Mouse (Mus musculus): ENCODE data around the gene Lims1. TPM values are rescaled to one million over a fixed set of nuclear protein-coding genes. Genes with fewer than 3 reads are reported as not detected.

The Lims1 gene
- total RNA-seq, 2 experiments from 2014 or later: 37.5 to 80.5 TPM

GRCm38 (mm10) chr10:58379699-58380098 lies 56.4 kb downstream of the Lims1 start:
- no peak for ATAC-seq (replicated peaks; ENCODE audit: low FRiP score, poor library complexity, severe bottlenecking)

DNA sequence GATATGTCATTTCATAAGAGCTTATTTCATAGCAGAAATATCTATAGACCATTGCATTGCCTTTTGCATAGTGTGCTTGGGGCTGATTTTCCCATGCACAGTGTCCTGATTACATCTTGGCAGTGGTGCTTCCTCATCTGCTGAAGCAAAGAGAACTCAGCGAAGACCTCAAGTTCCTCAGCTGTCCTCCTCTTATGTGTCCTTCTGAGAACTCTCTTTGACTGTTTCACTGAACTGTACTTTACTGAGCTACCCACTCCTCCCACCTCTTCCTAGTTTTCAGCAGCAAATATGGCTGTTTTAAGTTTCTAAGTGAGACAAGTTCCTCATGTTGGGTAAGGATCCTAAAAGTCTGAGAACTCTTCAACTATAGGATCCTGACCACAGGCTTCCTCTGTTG lies 58.6 kb downstream of the Lims1 start:
- no peak for ATAC-seq (replicated peaks; ENCODE audit: low FRiP score, poor library complexity, severe bottlenecking)

- ATAC-seq (replicated peaks; ENCODE audit: low FRiP score, poor library complexity, severe bottlenecking): no peak
Observed at GRCm38 (mm10) chr10:58382621-58383101, 59.4 kb downstream of the Lims1 start.

GRCm38 (mm10) chr10:58383282-58383681 lies 60.0 kb downstream of the Lims1 start:
- ATAC-seq (replicated peaks; ENCODE audit: low FRiP score, poor library complexity, severe bottlenecking): no peak

GRCm38 (mm10) chr10:58383761-58384160 lies 60.5 kb downstream of the Lims1 start:
- no peak for ATAC-seq (replicated peaks; ENCODE audit: low FRiP score, poor library complexity, severe bottlenecking)

GRCm38 (mm10) chr10:58385629-58386028 lies 62.4 kb downstream of the Lims1 start:
- no peak for ATAC-seq (replicated peaks; ENCODE audit: low FRiP score, poor library complexity, severe bottlenecking)

- ATAC-seq (replicated peaks; ENCODE audit: low FRiP score, poor library complexity, severe bottlenecking): no peak
Observed at GRCm38 (mm10) chr10:58386997-58387396, 63.7 kb downstream of the Lims1 start.

- no peak for ATAC-seq (replicated peaks; ENCODE audit: low FRiP score, poor library complexity, severe bottlenecking)
Observed at GRCm38 (mm10) chr10:58388648-58389047, 65.4 kb downstream of the Lims1 start.

- no peak for ATAC-seq (replicated peaks; ENCODE audit: low FRiP score, poor library complexity, severe bottlenecking)
Observed at GRCm38 (mm10) chr10:58389151-58389550, 65.9 kb downstream of the Lims1 start.

- no peak for ATAC-seq (replicated peaks; ENCODE audit: low FRiP score, poor library complexity, severe bottlenecking)
Observed at GRCm38 (mm10) chr10:58392435-58392834, 69.2 kb downstream of the Lims1 start.

- peak; percentile 45; the same call in 1 of the 2 replicates for ATAC-seq (replicated peaks; ENCODE audit: low FRiP score, poor library complexity, severe bottlenecking)
Observed at GRCm38 (mm10) chr10:58393026-58394014, 70.1 kb downstream of the Lims1 start.

- no peak for ATAC-seq (replicated peaks; ENCODE audit: low FRiP score, poor library complexity, severe bottlenecking)
Observed at GRCm38 (mm10) chr10:58394170-58394569, 70.9 kb downstream of the Lims1 start.

DNA sequence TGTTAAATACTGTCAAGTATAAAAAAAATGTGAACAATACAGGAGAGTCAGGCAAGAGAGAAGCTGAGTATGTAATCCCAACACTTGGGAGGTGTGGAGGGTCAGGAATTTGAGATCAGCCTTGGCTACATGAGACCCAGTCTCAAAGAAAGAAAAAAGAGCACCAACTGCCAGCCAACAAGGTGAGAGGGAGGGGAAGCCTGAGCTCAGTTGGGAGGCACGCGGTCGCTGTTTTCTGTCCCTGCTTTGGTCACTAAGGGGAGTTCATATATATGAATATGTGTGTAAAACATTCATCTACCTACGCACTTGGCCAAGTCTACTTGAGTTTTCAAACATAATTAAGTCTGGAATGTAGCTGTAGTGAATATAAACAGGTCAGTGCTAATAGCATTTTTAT lies 72.0 kb downstream of the Lims1 start:
- no peak for ATAC-seq (replicated peaks; ENCODE audit: low FRiP score, poor library complexity, severe bottlenecking)

- no peak for ATAC-seq (replicated peaks; ENCODE audit: low FRiP score, poor library complexity, severe bottlenecking)
Observed at GRCm38 (mm10) chr10:58395723-58396122, 72.5 kb downstream of the Lims1 start.

DNA sequence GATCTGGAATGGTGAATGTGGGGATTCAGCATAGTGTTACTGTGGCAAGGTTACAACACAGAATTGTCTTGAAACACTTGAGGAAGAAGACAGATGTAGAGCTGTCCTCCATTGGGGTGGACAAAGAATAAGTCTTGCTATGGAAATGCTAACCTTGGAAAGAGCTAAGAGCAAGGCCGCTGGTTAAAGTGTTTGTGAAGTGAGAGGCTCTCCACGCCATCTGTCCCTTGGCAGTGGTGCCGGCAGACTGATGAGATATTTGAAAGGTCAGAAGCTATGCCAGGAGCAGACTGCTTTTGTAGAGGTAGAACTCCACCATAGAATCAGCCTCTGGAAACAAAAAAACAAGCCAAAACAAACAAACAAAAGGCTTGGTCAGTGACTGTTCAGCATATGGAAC lies 73.3 kb downstream of the Lims1 start:
- no peak for ATAC-seq (replicated peaks; ENCODE audit: low FRiP score, poor library complexity, severe bottlenecking)

DNA sequence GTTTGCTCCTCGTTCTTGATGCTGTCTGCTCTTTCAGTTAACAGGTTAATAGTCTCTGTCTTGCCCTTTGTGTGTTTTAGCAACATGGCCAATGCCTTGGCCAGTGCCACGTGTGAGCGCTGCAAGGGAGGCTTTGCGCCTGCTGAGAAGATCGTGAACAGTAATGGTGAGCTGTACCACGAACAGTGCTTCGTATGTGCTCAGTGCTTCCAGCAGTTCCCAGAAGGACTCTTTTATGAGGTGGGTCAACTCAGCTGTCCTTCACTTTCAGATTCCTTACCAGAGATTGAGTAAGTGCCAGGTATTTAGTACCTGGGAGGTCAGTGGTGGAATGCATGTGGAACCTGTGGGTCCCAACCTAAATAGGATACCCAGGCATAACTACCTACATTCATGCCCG lies 75.7 kb downstream of the Lims1 start:
- no peak for ATAC-seq (replicated peaks; ENCODE audit: low FRiP score, poor library complexity, severe bottlenecking)

- ATAC-seq (replicated peaks; ENCODE audit: low FRiP score, poor library complexity, severe bottlenecking): no peak
Observed at GRCm38 (mm10) chr10:58401838-58402237, 78.6 kb downstream of the Lims1 start.

GRCm38 (mm10) chr10:58404639-58405038 lies 81.4 kb downstream of the Lims1 start:
- ATAC-seq (replicated peaks; ENCODE audit: low FRiP score, poor library complexity, severe bottlenecking): no peak

DNA sequence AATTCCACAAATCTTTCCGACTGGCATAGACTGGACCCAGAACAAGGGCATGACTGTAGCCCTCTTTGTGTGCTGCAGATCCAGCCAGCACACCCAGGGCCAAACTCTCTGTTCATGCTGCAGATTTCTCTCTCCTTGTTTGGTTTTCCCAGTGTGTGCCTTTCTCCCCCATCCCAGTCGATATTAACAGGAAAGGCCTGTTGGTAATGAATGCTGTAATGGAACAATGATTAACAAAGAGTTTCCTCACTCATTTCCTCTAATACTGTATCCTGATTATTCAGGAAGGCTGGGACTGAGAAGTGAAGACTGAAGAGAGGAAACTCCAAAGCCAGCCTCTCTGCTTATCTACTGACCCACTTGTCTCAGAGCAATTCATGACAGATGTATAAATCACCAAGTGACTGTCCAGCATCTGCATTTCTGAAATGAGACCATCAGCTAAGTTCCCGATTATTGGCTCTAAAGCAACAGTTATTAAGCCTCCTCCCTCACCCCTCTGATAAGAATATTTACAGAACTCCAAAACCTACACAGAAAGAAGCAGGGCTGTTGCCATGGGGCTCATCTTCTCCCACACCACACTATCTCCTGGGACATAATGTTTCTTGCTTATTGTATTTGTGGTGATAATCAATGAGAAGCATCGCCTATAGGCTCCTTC lies 82.2 kb downstream of the Lims1 start:
- ATAC-seq (replicated peaks; ENCODE audit: low FRiP score, poor library complexity, severe bottlenecking): no peak

GRCm38 (mm10) chr10:58405949-58406305 lies 82.7 kb downstream of the Lims1 start:
- ATAC-seq (replicated peaks; ENCODE audit: low FRiP score, poor library complexity, severe bottlenecking): no peak

- peak; percentile 72 for ATAC-seq (replicated peaks; ENCODE audit: low FRiP score, poor library complexity, severe bottlenecking)
Observed at GRCm38 (mm10) chr10:58412331-58412730, 89.1 kb downstream of the Lims1 start.
